Comparison of ENCODE assay signal across 8 mouse cellular contexts in genomic region chr8:80807807-80808505, GRCm38 (mm10).
A peak's percentile ranks its signal among the peaks of the same experiment; 100 is the strongest.
DNase-seq lines count a peak whose midpoint lies in the region; ATAC-seq and TF ChIP-seq lines count a peak whose summit lies in the region.
"Had no signal": no experiment of that assay in that cellular context is flagged by ENCODE, and none has a peak within 500 bp of the region (broad histone marks: within the 10 kb centered on the region; RNA-seq: fewer than 3 reads in every experiment).

No protein-coding gene starts in this region.

- H3K27me3 ChIP-seq in lung, embryonic 14.5 days (ENCODE audit: insufficient read depth, low read length), result no peaks in the 10 kb centered on the region
- no peaks in the 10 kb centered on the region for H3K27me3 ChIP-seq in forebrain, embryonic 13.5 days
- H3K27me3 ChIP-seq in limb, embryonic 12.5 days, result no peaks in the 10 kb centered on the region
- no peaks in the 10 kb centered on the region for H3K27me3 ChIP-seq in stomach, postnatal 0 days (ENCODE audit: control insufficient read depth, insufficient read depth, low read length)

- peak overlapping the region; percentile 76 for H3K27ac ChIP-seq in lung, embryonic 14.5 days (ENCODE audit: low read depth)
- peak overlapping the region; percentile 60 for H3K27ac ChIP-seq in forebrain, embryonic 13.5 days
- H3K27ac ChIP-seq in limb, embryonic 12.5 days, result peak overlapping the region; percentile 80
- H3K27ac ChIP-seq in stomach, postnatal 0 days (replicated peaks), result peak overlapping the region; percentile 77

- no peak overlapping the region for H3K4me3 ChIP-seq in lung, embryonic 14.5 days (ENCODE audit: low read depth, low read length)
- H3K4me3 ChIP-seq in forebrain, embryonic 13.5 days, result no peak overlapping the region
- no peak overlapping the region for H3K4me3 ChIP-seq in limb, embryonic 12.5 days (replicated peaks)
- no peak overlapping the region for H3K4me3 ChIP-seq in stomach, postnatal 0 days (ENCODE audit: low read depth, low read length)

- TF ChIP-seq EP300 in stomach, postnatal 0 days (optimal IDR thresholded peaks at IDR 0.05), result no peak

- ATAC-seq in lung, embryonic 14.5 days (ENCODE audit: insufficient read depth), result no peak
- ATAC-seq in forebrain, embryonic 13.5 days, result no peak
- no peak for ATAC-seq in limb, embryonic 12.5 days (ENCODE audit: insufficient number of reproducible peaks, insufficient read depth, low FRiP score, low TSS enrichment, low read depth)
- no peak for ATAC-seq in stomach, postnatal 0 days (ENCODE audit: low FRiP score, low TSS enrichment)

- no peaks in the 10 kb centered on the region for H3K9me3 ChIP-seq in lung, embryonic 14.5 days (ENCODE audit: low read depth, low read length)
- no peaks in the 10 kb centered on the region for H3K9me3 ChIP-seq in forebrain, embryonic 13.5 days (replicated peaks)
- H3K9me3 ChIP-seq in limb, embryonic 12.5 days, result no peaks in the 10 kb centered on the region
- no peaks in the 10 kb centered on the region for H3K9me3 ChIP-seq in stomach, postnatal 0 days (ENCODE audit: control insufficient read depth, low read length)

- DNase-seq in lung, embryonic 14.5 days, result peak; percentile 46
- DNase-seq in lung, postnatal 36 days, result no peak
- DNase-seq in stomach, postnatal 0 days (ENCODE audit: low spot score), result no peak
- DNase-seq in right cerebral cortex, postnatal 4 days, result no peak
- no peak for DNase-seq in urinary bladder, postnatal 36 days (ENCODE audit: low spot score in 2 of 2)
- DNase-seq: lung, adult 18-20 months had no signal

- peak overlapping the region; percentile 35 for H3K4me2 ChIP-seq in lung, embryonic 14.5 days
- H3K4me2 ChIP-seq in forebrain, embryonic 13.5 days, result peak overlapping the region; percentile 31; the same call in 1 of the 2 replicates
- peak overlapping the region; percentile 15; the same call in 1 of the 2 replicates for H3K4me2 ChIP-seq in limb, embryonic 12.5 days
- H3K4me2 ChIP-seq in stomach, postnatal 0 days (replicated peaks; ENCODE audit: low read depth), result peak overlapping the region; percentile 4; the same call in 1 of the 2 replicates

- TF ChIP-seq CTCF in lung, embryonic 14.5 days (IDR thresholded peaks at IDR 0.05; ENCODE audit: low read depth), result no peak
- no peak for TF ChIP-seq CTCF in stomach, postnatal 0 days (IDR thresholded peaks at IDR 0.05; ENCODE audit: low read depth)

- WGBS in lung, embryonic 14.5 days, result 35% methylated on average over 13 of the region's 13 CpGs
- 38% methylated on average over 13 of the region's 13 CpGs for WGBS in forebrain, embryonic 13.5 days
- 45% methylated on average over 13 of the region's 13 CpGs for WGBS in limb, embryonic 12.5 days
- WGBS in stomach, postnatal 0 days, result 42% methylated on average over 13 of the region's 13 CpGs

- H3K36me3 ChIP-seq in lung, embryonic 14.5 days (ENCODE audit: insufficient read depth), result 0 out of 2 replicates have a peak, but pooled peaks cover 2% of the 10 kb centered on the region
- no peaks in the 10 kb centered on the region for H3K36me3 ChIP-seq in forebrain, embryonic 13.5 days (ENCODE audit: poor library complexity, severe bottlenecking)
- no peaks in the 10 kb centered on the region for H3K36me3 ChIP-seq in limb, embryonic 12.5 days
- no peaks in the 10 kb centered on the region for H3K36me3 ChIP-seq in stomach, postnatal 0 days (ENCODE audit: control insufficient read depth, insufficient read depth, low read length)

- H3K4me1 ChIP-seq in lung, embryonic 14.5 days (ENCODE audit: insufficient read depth), result peaks cover 24% of the 10 kb centered on the region
- peaks cover 47% of the 10 kb centered on the region for H3K4me1 ChIP-seq in forebrain, embryonic 13.5 days
- H3K4me1 ChIP-seq in limb, embryonic 12.5 days (replicated peaks), result peaks cover 52% of the 10 kb centered on the region
- no peaks in the 10 kb centered on the region for H3K4me1 ChIP-seq in stomach, postnatal 0 days (replicated peaks; ENCODE audit: control insufficient read depth, insufficient read depth)

- H3K9ac ChIP-seq in lung, embryonic 14.5 days, result no peak overlapping the region
- 0 out of 2 replicates have a peak overlapping the region, but pooled peaks have one; percentile 1 for H3K9ac ChIP-seq in forebrain, embryonic 13.5 days
- no peak overlapping the region for H3K9ac ChIP-seq in limb, embryonic 12.5 days (replicated peaks)
- no peak overlapping the region for H3K9ac ChIP-seq in stomach, postnatal 0 days (ENCODE audit: low read length)
